Mouse (Mus musculus) adrenal gland, postnatal 14 days (tissue): ENCODE results near the gene Krt2. TPM values are rescaled to one million over a fixed set of nuclear protein-coding genes. Genes with fewer than 3 reads are reported as not detected.

Experiments used
- DNase-seq: peaks from one replicate; pipeline ENCODE4 v3.0.0; 2021; ENCODE audit warnings: mixed read lengths
- total RNA-seq: library from RNA; stranded (reverse); gene quantifications from 2 replicates; pipeline ENCODE4 v1.2.3, GENCODE M21; 2021

Gene Krt2
- total RNA-seq, 1 experiment from 2014 or later: not detected

GRCm38 (mm10) chr15:101772080-101772710 lies 45.8 kb downstream of the Krt2 start:
- DNase-seq: peak; percentile 48

DNA sequence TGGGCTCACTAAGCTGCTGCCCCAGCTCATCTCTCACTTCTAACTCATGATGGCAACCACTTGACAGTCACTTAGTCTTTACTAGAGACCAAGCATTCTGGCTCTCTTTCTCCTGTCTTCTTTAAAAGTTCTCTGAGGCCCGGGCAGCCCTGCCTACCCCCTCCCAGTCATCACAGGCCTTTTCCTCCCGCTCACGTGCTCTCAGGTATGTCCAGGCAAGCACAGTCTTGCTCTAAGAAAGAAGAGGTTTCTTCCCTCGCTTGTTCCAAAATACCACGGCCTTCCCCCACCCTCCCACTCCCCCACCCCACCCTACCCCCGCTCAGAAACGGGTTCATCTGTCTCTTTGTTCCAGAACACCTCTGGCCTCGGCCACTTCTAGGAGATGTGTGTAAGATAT lies 47.7 kb downstream of the Krt2 start:
- no peak for DNase-seq

Other genes starting within 250 kb of the Krt2 start
- gene Krt75, start 244.3 kb downstream of the Krt2 start, total RNA-seq: not detected in 2 replicates
- gene Gm5414, start 190.0 kb downstream of the Krt2 start, total RNA-seq: not detected in 2 replicates
- gene Gm5478, start 170.8 kb downstream of the Krt2 start, total RNA-seq: not detected in 2 replicates
- gene Krt6b, start 137.9 kb downstream of the Krt2 start, total RNA-seq: not detected in 2 replicates
- not detected in 2 replicates for gene Krt6a, start 123.9 kb downstream of the Krt2 start, total RNA-seq
- gene Krt5, start 105.3 kb downstream of the Krt2 start, total RNA-seq: not detected in 2 replicates
- not detected in 2 replicates for gene Krt71, start 75.1 kb downstream of the Krt2 start, total RNA-seq
- not detected in 2 replicates for gene Krt72, start 31.7 kb downstream of the Krt2 start, total RNA-seq
- not detected in 2 replicates for gene Krt73, start 15.8 kb downstream of the Krt2 start, total RNA-seq
- 0.23 and 0.44 TPM in 2 replicates for gene Krt1, start 32.6 kb upstream of the Krt2 start, total RNA-seq
- gene Krt77, start 51.5 kb upstream of the Krt2 start, total RNA-seq: not detected in 2 replicates
- gene Krt76, start 74.8 kb upstream of the Krt2 start, total RNA-seq: not detected in 2 replicates
- gene Krt4, start 106.6 kb upstream of the Krt2 start, total RNA-seq: 0.15 TPM in 1 of 2 replicates, not detected in the other
- 3.7 and 3.9 TPM in 2 replicates for gene Krt79, start 122.2 kb upstream of the Krt2 start, total RNA-seq
- gene Krt78, start 136.1 kb upstream of the Krt2 start, total RNA-seq: not detected in 2 replicates
- 1.5 and 14.6 TPM in 2 replicates for gene Krt8, start 186.3 kb upstream of the Krt2 start, total RNA-seq
- gene Krt18, start 210.0 kb upstream of the Krt2 start, total RNA-seq: 2.4 and 11.6 TPM in 2 replicates